Mouse (Mus musculus): Measurements from ENCODE around the gene Pagr1b.

The Pagr1b gene

GRCm38 (mm10) chr7:126951741-126952140 is 64.5 kb downstream of the Pagr1b start:
- no peak for DNase-seq (ENCODE audit: low spot score in 2 of 2)

Measured in left cerebral cortex, adult 9 months (tissue).